Mouse (Mus musculus): ENCODE measurements around the gene Gpc3.

GRCm38 (mm10) chrX:52525132-52525531 lies 88.6 kb downstream of the Gpc3 start:
- TF ChIP-seq CTCF (IDR thresholded peaks at IDR 0.05; ENCODE audit: borderline replicate concordance, insufficient read depth, low read depth, low read length) (no peak), POLR2A (IDR thresholded peaks at IDR 0.05; ENCODE audit: borderline replicate concordance, insufficient read depth, low read length) (no peak)

All from cerebellum, adult 2 months (tissue).